Mouse (Mus musculus) lung, embryonic 15.5 days (tissue): Measurements from ENCODE around the gene 1500009L16Rik. TPM values are rescaled to one million over a fixed set of nuclear protein-coding genes. Genes with fewer than 3 reads are reported as not detected.

Experiments used
- ATAC-seq: fragments of 200-750 bp; cut with Nextera tagmentation; 2 replicates; pipeline ENCODE4 v1.8.0; 2017; ENCODE audit warnings: moderate number of reproducible peaks, borderline replicate concordance; ENCODE audit not compliant: low FRiP score, low TSS enrichment; ENCODE audit errors: extremely low read depth
- H3K27ac ChIP-seq: fragments of 300-500 bp; sonication (generic); 2 replicates; pipeline ENCODE4 v1.5.1; 2015; ENCODE audit warnings: moderate library complexity, mild to moderate bottlenecking, inconsistent platforms
- H3K27me3 ChIP-seq: fragments of 300-500 bp; sonication (generic); 2 replicates; pipeline ENCODE4 v1.6.1; 2015; ENCODE audit warnings: inconsistent platforms
- H3K36me3 ChIP-seq: fragments of 300-500 bp; sonication (generic); 2 replicates; pipeline ENCODE4 v1.6.1; 2015; ENCODE audit warnings: inconsistent platforms
- H3K4me1 ChIP-seq: fragments of 300-500 bp; sonication (generic); 2 replicates; pipeline ENCODE4 v1.6.1; 2015; ENCODE audit warnings: inconsistent platforms
- H3K4me2 ChIP-seq: fragments of 300-500 bp; sonication (generic); 2 replicates; pipeline ENCODE4 v1.6.1; 2015; ENCODE audit warnings: inconsistent platforms, mild to moderate bottlenecking, moderate library complexity
- H3K4me3 ChIP-seq: fragments of 300-500 bp; sonication (generic); 2 replicates; pipeline ENCODE4 v1.5.1; 2015; ENCODE audit warnings: mild to moderate bottlenecking, inconsistent platforms
- H3K9ac ChIP-seq: fragments of 300-500 bp; sonication (generic); 2 replicates; pipeline ENCODE4 v1.6.1; 2015; ENCODE audit warnings: inconsistent platforms
- H3K9me3 ChIP-seq: fragments of 300-500 bp; sonication (generic); 2 replicates; pipeline ENCODE4 v1.6.1; 2016; ENCODE audit warnings: inconsistent platforms
- WGBS: fragments of 180-500 bp; shearing (Covaris S2); methylation state at CpG from one replicate; pipeline ENCODE4 v1.1.7; 2015; 5-methylcytosine and 5-hydroxymethylcytosine counted together
- polyA plus RNA-seq: library from polyadenylated mRNA; unstranded; fragments of >200 nt; fragmentation: Nextera tagmentation; extraction: Ambion mirVana; gene quantifications from 2 replicates; pipeline ENCODE4 v1.2.1, GENCODE M21; 2015

The 1500009L16Rik gene
- 43.4 and 44.0 TPM in 2 replicates for polyA plus RNA-seq

DNA sequence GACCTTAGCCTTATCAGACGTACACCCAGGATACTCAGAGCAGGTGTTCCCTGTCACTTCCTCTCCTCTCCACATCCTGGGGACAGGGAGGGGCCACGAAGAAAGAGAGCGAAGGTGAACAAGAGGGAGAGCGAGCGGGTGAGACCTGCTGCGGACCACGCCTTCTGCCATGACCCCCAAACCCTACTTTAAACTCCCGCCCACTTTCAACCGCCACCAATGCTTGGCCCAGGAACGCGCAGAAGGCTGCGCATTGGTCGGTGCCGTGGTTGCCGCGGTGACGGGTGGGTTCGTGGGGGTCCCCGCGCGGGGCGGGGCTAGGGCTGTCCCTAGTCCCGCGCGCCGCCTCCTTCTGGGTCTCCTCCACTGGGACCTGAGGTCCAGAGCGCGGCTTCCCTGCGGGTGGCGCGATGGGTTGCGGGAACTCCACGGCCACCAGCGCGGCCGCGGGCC lies at the start of gene 1500009L16Rik:
1500009L16Rik (plus strand) TSS at position 287 of the 453 bp plus-strand sequence.
- peak within 1 kb of the TSS; percentile 55 for H3K9ac ChIP-seq

GRCm38 (mm10) chr10:83681334-83681733 lies 41.3 kb upstream of the 1500009L16Rik start:
- WGBS, result 76% methylated on average over 12 of the region's 12 CpGs
- no peak for ATAC-seq
- H3K9me3 ChIP-seq, result no peaks in the 10 kb centered on the region

More for the DNA sequence above, at the start of gene 1500009L16Rik:
- Histone ChIP-seq H3K27ac (no peak within 1 kb of the TSS), H3K4me2 (peak within 1 kb of the TSS; percentile 95), H3K36me3 (no peaks in the 10 kb centered on the region), H3K4me1 (peaks cover 20% of the 10 kb centered on the region), H3K4me3 (peak within 1 kb of the TSS; percentile 74), H3K27me3 (no peaks in the 10 kb centered on the region), H3K9me3 (no peaks in the 10 kb centered on the region)
- 0% methylated on average over 35 of the region's 37 CpGs for WGBS
- ATAC-seq, result peak; percentile 96

GRCm38 (mm10) chr10:83688215-83688614 lies 34.5 kb upstream of the 1500009L16Rik start:
- WGBS, result 86% methylated on average over 2 of the region's 2 CpGs
- Histone ChIP-seq H3K4me2 (no peak overlapping the region), H3K36me3 (no peaks in the 10 kb centered on the region), H3K27me3 (no peaks in the 10 kb centered on the region), H3K27ac (no peak overlapping the region), H3K9me3 (no peaks in the 10 kb centered on the region), H3K9ac (no peak overlapping the region), H3K4me1 (no peaks in the 10 kb centered on the region), H3K4me3 (no peak overlapping the region)
- ATAC-seq, result no peak

More at GRCm38 (mm10) chr10:83681334-83681733, 41.3 kb upstream of the 1500009L16Rik start:
- no peaks in the 10 kb centered on the region for H3K4me1 ChIP-seq
- no peak overlapping the region for H3K4me2 ChIP-seq
- H3K9ac ChIP-seq, result no peak overlapping the region
- H3K36me3 ChIP-seq, result no peaks in the 10 kb centered on the region
- no peak overlapping the region for H3K27ac ChIP-seq
- no peak overlapping the region for H3K4me3 ChIP-seq
- H3K27me3 ChIP-seq, result no peaks in the 10 kb centered on the region

- Histone ChIP-seq H3K27ac (no peak overlapping the region), H3K4me3 (no peak overlapping the region), H3K9ac (no peak overlapping the region), H3K27me3 (no peaks in the 10 kb centered on the region), H3K4me1 (no peaks in the 10 kb centered on the region), H3K4me2 (no peak overlapping the region), H3K36me3 (no peaks in the 10 kb centered on the region), H3K9me3 (no peaks in the 10 kb centered on the region)
- 64% methylated on average over 11 of the region's 11 CpGs for WGBS
- no peak for ATAC-seq
Measured at GRCm38 (mm10) chr10:83692175-83692895, 30.3 kb upstream of the 1500009L16Rik start.

GRCm38 (mm10) chr10:83696226-83696625 lies 26.4 kb upstream of the 1500009L16Rik start:
- H3K4me1 ChIP-seq, result no peaks in the 10 kb centered on the region
- no peak overlapping the region for H3K9ac ChIP-seq
- 78% methylated on average over 4 of the region's 4 CpGs for WGBS
- H3K4me2 ChIP-seq, result no peak overlapping the region
- H3K36me3 ChIP-seq, result no peaks in the 10 kb centered on the region
- H3K27me3 ChIP-seq, result no peaks in the 10 kb centered on the region
- no peak for ATAC-seq
- H3K27ac ChIP-seq, result no peak overlapping the region
- H3K9me3 ChIP-seq, result no peaks in the 10 kb centered on the region
- no peak overlapping the region for H3K4me3 ChIP-seq

DNA sequence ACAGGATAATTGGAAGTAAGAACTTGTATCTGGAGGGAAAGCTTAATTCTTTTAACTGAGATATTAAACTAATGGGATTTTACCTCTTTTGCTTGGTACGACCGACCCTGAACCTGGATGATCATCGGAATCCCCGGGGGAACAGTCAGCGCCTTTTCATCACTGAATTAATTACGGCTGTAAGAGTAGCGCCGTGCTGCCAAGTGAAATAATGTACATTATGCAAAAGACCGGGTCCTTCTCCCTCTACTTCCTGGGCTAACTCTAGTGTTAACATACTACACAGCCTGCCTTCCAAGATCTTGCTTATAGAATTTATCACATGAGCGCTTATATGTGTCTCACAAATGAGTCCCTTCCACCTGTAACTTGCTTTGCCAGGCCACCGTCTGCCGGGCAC lies 16.0 kb upstream of the 1500009L16Rik start:
- Histone ChIP-seq H3K36me3 (no peaks in the 10 kb centered on the region), H3K27me3 (no peaks in the 10 kb centered on the region), H3K4me2 (no peak overlapping the region), H3K4me3 (no peak overlapping the region), H3K4me1 (no peaks in the 10 kb centered on the region), H3K9me3 (no peaks in the 10 kb centered on the region), H3K9ac (no peak overlapping the region), H3K27ac (no peak overlapping the region)
- 85% methylated on average over 12 of the region's 12 CpGs for WGBS
- no peak for ATAC-seq

- no peak overlapping the region for H3K9ac ChIP-seq
- H3K27me3 ChIP-seq, result no peaks in the 10 kb centered on the region
- H3K4me2 ChIP-seq, result no peak overlapping the region
- no peak overlapping the region for H3K27ac ChIP-seq
- no peak overlapping the region for H3K4me3 ChIP-seq
- no peak for ATAC-seq
- WGBS, result 65% methylated on average over 3 of the region's 3 CpGs
- no peaks in the 10 kb centered on the region for H3K9me3 ChIP-seq
- H3K36me3 ChIP-seq, result no peaks in the 10 kb centered on the region
- H3K4me1 ChIP-seq, result no peaks in the 10 kb centered on the region
Measured at GRCm38 (mm10) chr10:83709920-83710319, 12.7 kb upstream of the 1500009L16Rik start.

GRCm38 (mm10) chr10:83711769-83712168 lies 10.9 kb upstream of the 1500009L16Rik start:
- H3K9me3 ChIP-seq, result no peaks in the 10 kb centered on the region
- no peak for ATAC-seq
- H3K27me3 ChIP-seq, result no peaks in the 10 kb centered on the region
- no peak overlapping the region for H3K27ac ChIP-seq
- H3K4me2 ChIP-seq, result no peak overlapping the region
- H3K9ac ChIP-seq, result no peak overlapping the region
- H3K4me1 ChIP-seq, result no peaks in the 10 kb centered on the region
- no peak overlapping the region for H3K4me3 ChIP-seq
- 55% methylated on average over 10 of the region's 10 CpGs for WGBS
- no peaks in the 10 kb centered on the region for H3K36me3 ChIP-seq

DNA sequence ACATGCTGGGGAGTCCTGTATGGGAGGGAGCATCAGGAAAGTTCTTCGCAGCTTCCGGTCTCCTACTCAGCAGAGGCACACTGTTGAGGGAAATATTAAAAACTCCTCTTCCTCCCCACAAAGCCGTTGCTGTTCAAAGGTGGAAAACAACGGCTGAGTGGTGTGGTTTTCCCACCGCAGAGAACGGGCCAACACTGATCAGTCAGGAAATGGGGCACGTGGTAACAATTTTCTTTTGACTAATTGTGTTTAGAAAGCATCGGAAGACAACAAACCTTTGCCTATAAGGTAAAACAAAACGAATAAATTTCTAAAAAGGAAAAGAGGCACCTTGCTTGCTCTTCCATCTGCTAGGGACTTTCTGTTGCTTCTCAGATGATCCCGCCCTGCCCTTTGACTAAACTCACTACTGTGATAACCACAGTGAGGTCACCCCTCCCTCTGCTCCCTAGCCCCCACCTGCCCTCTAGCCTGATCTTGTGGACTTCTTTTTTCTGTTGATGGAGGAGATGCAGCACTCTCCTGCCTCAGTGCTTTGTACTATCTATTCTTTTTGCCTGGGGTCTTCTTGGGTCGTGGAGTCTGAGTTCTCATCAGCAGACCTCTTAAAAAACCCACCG lies 3.7 kb upstream of the 1500009L16Rik start:
- Histone ChIP-seq H3K27ac (no peak overlapping the region), H3K36me3 (no peaks in the 10 kb centered on the region), H3K27me3 (no peaks in the 10 kb centered on the region), H3K9ac (no peak overlapping the region), H3K4me3 (no peak overlapping the region), H3K9me3 (no peaks in the 10 kb centered on the region), H3K4me1 (peaks cover 17% of the 10 kb centered on the region), H3K4me2 (no peak overlapping the region)
- 79% methylated on average over 12 of the region's 12 CpGs for WGBS
- ATAC-seq, result no peak

DNA sequence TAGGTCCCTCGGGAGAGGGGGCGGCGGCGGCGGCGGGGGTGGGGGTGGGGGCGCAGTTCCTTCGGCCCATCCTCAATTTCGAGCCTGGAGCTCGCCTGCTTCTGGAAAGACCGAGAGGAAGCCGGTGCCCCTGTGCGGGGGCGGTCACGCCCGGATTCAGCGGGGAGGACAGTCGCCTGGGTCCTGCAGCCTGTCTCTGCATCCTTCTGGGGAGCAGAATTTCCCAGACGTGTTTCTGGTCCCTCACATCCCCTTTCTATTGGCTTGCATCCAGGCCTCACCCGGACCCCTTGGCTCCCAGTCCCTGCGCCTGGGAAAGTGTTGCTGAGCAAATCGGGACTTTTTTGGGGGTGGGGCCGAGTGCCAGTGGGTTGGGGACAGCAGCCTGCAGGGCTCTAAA lies 390 bp downstream of the 1500009L16Rik start:
- Histone ChIP-seq H3K4me2 (peak overlapping the region; percentile 95), H3K27me3 (no peaks in the 10 kb centered on the region), H3K36me3 (no peaks in the 10 kb centered on the region), H3K4me3 (peak overlapping the region; percentile 74), H3K9me3 (no peaks in the 10 kb centered on the region), H3K27ac (no peak overlapping the region), H3K9ac (peak overlapping the region; percentile 55), H3K4me1 (peaks cover 20% of the 10 kb centered on the region)
- ATAC-seq, result peak; percentile 57
- WGBS, result 0% methylated on average over 17 of the region's 23 CpGs

DNA sequence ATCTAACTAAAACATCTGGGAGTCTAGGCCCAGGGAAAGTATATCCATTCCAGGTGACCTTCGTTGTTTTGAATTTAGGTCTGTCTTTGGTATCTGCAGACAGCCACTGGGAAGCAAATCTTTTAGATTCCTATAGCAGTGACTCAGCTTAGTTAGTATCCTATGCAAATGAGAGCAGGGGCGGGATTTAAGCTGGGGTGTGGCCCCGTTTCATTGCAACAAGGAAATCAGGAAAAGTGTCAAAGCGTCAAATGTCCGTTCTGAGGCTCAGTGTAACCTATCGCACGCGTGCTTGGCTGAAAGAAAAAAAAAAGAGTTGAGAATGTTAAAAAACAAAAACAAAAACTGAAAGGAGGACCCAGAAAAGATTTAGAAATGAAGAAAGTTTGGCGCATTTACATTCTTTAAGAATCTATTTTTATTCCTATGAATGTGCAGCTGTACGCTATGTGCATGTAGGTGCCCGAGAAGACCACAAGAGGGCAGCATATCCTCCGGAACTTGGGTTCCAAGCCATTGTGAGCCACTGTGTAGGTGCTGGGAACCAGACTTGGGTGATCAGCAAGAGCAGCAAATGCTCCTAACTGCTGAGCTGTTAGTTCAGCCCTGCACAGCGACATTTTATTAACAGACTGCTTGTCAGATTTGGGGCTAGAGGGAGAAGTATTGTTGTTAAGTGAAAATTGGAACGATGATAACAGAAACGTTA lies 1.8 kb downstream of the 1500009L16Rik start:
- WGBS, result 82% methylated on average over 15 of the region's 15 CpGs
- Histone ChIP-seq H3K9ac (no peak overlapping the region), H3K36me3 (no peaks in the 10 kb centered on the region), H3K9me3 (no peaks in the 10 kb centered on the region), H3K4me3 (no peak overlapping the region), H3K4me1 (peaks cover 20% of the 10 kb centered on the region), H3K4me2 (no peak overlapping the region), H3K27me3 (no peaks in the 10 kb centered on the region), H3K27ac (no peak overlapping the region)
- no peak for ATAC-seq

DNA sequence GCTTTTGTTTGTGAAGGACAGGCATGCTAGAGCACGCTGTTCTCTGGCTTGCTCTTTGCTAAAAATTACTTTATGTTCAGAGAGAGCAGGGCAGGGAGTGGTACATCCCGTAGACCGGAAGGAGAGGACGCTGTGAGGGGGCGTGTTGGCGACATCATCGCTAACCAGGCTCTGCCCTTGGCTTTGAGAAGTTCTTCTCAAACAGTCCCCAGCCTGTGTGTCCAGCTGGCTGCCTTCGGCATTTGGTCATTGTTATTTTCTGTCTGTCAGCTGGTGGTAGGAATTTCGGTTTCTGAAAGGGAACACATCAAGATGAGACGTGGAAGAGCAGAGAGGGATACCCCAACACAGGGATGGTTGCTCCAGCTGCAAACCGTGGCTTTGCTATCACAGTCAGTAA lies 3.5 kb downstream of the 1500009L16Rik start:
- 53% methylated on average over 11 of the region's 11 CpGs for WGBS
- H3K9me3 ChIP-seq, result no peaks in the 10 kb centered on the region
- H3K27ac ChIP-seq, result peak overlapping the region; percentile 51; the same call in 1 of the 2 replicates
- no peak overlapping the region for H3K4me3 ChIP-seq
- peak overlapping the region; percentile 10; the same call in 1 of the 2 replicates for H3K4me2 ChIP-seq
- peaks cover 20% of the 10 kb centered on the region for H3K4me1 ChIP-seq
- H3K36me3 ChIP-seq, result no peaks in the 10 kb centered on the region
- ATAC-seq, result no peak
- H3K9ac ChIP-seq, result no peak overlapping the region
- no peaks in the 10 kb centered on the region for H3K27me3 ChIP-seq
